In the genomic region with DNA sequence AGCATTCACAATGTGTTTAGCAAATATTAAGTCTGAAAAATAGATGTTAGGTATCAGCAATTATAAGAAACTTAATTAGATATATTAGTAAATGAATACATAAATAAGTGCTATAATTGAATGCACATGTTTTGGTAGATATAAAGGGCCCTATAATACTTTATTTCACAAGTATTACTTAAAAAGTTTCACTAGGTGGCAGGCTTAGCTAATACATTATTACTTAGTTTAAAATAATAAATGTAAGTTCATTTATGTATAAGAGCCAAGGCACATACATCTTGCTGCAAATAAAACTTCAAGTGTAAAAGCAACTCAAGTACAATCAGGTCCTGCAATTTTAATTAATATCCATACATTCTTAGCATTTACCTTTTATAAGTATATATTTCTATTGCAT, we compare ENCODE assay signal across 16 mouse cellular contexts.
DNase-seq lines count a peak whose midpoint lies in the region; ATAC-seq and TF ChIP-seq lines count a peak whose summit lies in the region.
"Had no signal": no experiment of that assay in that cellular context is flagged by ENCODE, and none has a peak within 500 bp of the region (broad histone marks: within the 10 kb centered on the region; RNA-seq: fewer than 3 reads in every experiment).

No protein-coding gene starts in this region.

- dilution Hi-C loops in CH12.LX (cut with MboI; ENCODE audit: extremely low pct_ligation_motif_present, extremely low pct_unique_long_range_greater_than_20kb, low sequenced_read_pairs): no loop called here

- H3K9ac ChIP-seq in embryonic facial prominence, embryonic 11.5 days (replicated peaks; ENCODE audit: low read length): no peak overlapping the region
- H3K9ac ChIP-seq in limb, embryonic 14.5 days (ENCODE audit: low read depth, low read length, severe bottlenecking): no peak overlapping the region
- H3K9ac ChIP-seq in CH12.LX (ENCODE audit: insufficient read depth, low read depth): no peak overlapping the region
- H3K9ac ChIP-seq in forebrain, embryonic 16.5 days (replicated peaks; ENCODE audit: low read depth, low read length): no peak overlapping the region
- H3K9ac ChIP-seq: embryonic facial prominence, embryonic 15.5 days; liver, embryonic 15.5 days had no signal

- peak; percentile 39 for DNase-seq in embryonic facial prominence, embryonic 11.5 days (ENCODE audit: low spot score)
- DNase-seq in embryonic facial prominence, embryonic 10.5 days (ENCODE audit: low spot score): no peak
- DNase-seq in limb, embryonic 14.5 days (ENCODE audit: low spot score): peak; percentile 65
- DNase-seq in limb, embryonic 10.5 days (ENCODE audit: low spot score): no peak
- DNase-seq in CH12.LX (ENCODE audit: extremely low read depth): no peak
- no peak for DNase-seq in cerebellum, adult 9-10 months
- DNase-seq: adrenal gland, postnatal 36 days; B cell, adult 2 months; cerebellum, postnatal 25 days; right cerebral cortex, postnatal 4 days had no signal

- no peak overlapping the region for H3K4me3 ChIP-seq in embryonic facial prominence, embryonic 11.5 days (ENCODE audit: low read depth, low read length)
- H3K4me3 ChIP-seq in embryonic facial prominence, embryonic 10.5 days: no peak overlapping the region
- no peak overlapping the region for H3K4me3 ChIP-seq in limb, embryonic 14.5 days (replicated peaks; ENCODE audit: low read length)
- no peak overlapping the region for H3K4me3 ChIP-seq in limb, embryonic 10.5 days
- no peak overlapping the region for H3K4me3 ChIP-seq in CH12.LX (replicated peaks in 1 of 3; ENCODE audit: low read depth in 2 of 3, low read length in 2 of 3, poor library complexity in 1 of 3)
- H3K4me3 ChIP-seq in forebrain, embryonic 16.5 days (replicated peaks; ENCODE audit: low read length): no peak overlapping the region
- H3K4me3 ChIP-seq: embryonic facial prominence, embryonic 15.5 days; liver, embryonic 15.5 days; myocyte had no signal

- H3K36me3 ChIP-seq in embryonic facial prominence, embryonic 11.5 days (replicated peaks; ENCODE audit: control insufficient read depth, insufficient read depth, low read depth, low read length): no peaks in the 10 kb centered on the region
- H3K36me3 ChIP-seq in embryonic facial prominence, embryonic 10.5 days (replicated peaks): no peaks in the 10 kb centered on the region
- no peaks in the 10 kb centered on the region for H3K36me3 ChIP-seq in limb, embryonic 14.5 days (ENCODE audit: control insufficient read depth, insufficient read depth, low read length)
- H3K36me3 ChIP-seq in limb, embryonic 10.5 days: no peaks in the 10 kb centered on the region
- H3K36me3 ChIP-seq in CH12.LX (replicated peaks in 1 of 2; ENCODE audit: control insufficient read depth in 1 of 2, insufficient read depth in 1 of 2, low read length in 1 of 2): no peaks in the 10 kb centered on the region
- no peaks in the 10 kb centered on the region for H3K36me3 ChIP-seq in forebrain, embryonic 16.5 days (ENCODE audit: control insufficient read depth, insufficient read depth)
- H3K36me3 ChIP-seq: embryonic facial prominence, embryonic 15.5 days; liver, embryonic 15.5 days had no signal

- H3K4me1 ChIP-seq in embryonic facial prominence, embryonic 11.5 days (ENCODE audit: control insufficient read depth, insufficient read depth, low read length): no peaks in the 10 kb centered on the region
- no peaks in the 10 kb centered on the region for H3K4me1 ChIP-seq in embryonic facial prominence, embryonic 10.5 days
- no peaks in the 10 kb centered on the region for H3K4me1 ChIP-seq in limb, embryonic 14.5 days (ENCODE audit: control insufficient read depth, insufficient read depth, low read length)
- H3K4me1 ChIP-seq in limb, embryonic 10.5 days: no peaks in the 10 kb centered on the region
- H3K4me1 ChIP-seq in CH12.LX (ENCODE audit: control insufficient read depth in 1 of 2, insufficient read depth in 2 of 2): no peaks in the 10 kb centered on the region
- no peaks in the 10 kb centered on the region for H3K4me1 ChIP-seq in forebrain, embryonic 16.5 days (replicated peaks; ENCODE audit: control insufficient read depth, insufficient read depth, low read length)
- H3K4me1 ChIP-seq: embryonic facial prominence, embryonic 15.5 days; liver, embryonic 15.5 days had no signal

- no peak overlapping the region for H3K27ac ChIP-seq in embryonic facial prominence, embryonic 11.5 days (replicated peaks; ENCODE audit: low read depth, low read length)
- H3K27ac ChIP-seq in embryonic facial prominence, embryonic 10.5 days (replicated peaks): no peak overlapping the region
- H3K27ac ChIP-seq in limb, embryonic 14.5 days (replicated peaks; ENCODE audit: low read depth, low read length): no peak overlapping the region
- no peak overlapping the region for H3K27ac ChIP-seq in limb, embryonic 10.5 days
- no peak overlapping the region for H3K27ac ChIP-seq in CH12.LX (ENCODE audit: insufficient read depth, low read depth)
- H3K27ac ChIP-seq in forebrain, embryonic 16.5 days (ENCODE audit: low read length): no peak overlapping the region
- H3K27ac ChIP-seq: embryonic facial prominence, embryonic 15.5 days; liver, embryonic 15.5 days; macrophage had no signal

- peak; percentile 3; the same call in 1 of the 2 replicates for TF ChIP-seq RAD21 in CH12.LX (IDR thresholded peaks at IDR 0.05; ENCODE audit: low read depth, low read length)

- no peak for TF ChIP-seq POLR2A in limb, embryonic 14.5 days (IDR thresholded peaks at IDR 0.05; ENCODE audit: borderline replicate concordance, extremely low read depth, insufficient read depth, insufficient read length)
- TF ChIP-seq POLR2A in CH12.LX (IDR thresholded peaks at IDR 0.05; ENCODE audit: low read depth, low read length): no peak

- no peak for ATAC-seq in embryonic facial prominence, embryonic 11.5 days (replicated peaks; ENCODE audit: insufficient number of reproducible peaks, low FRiP score, low TSS enrichment, low read depth)
- ATAC-seq in limb, embryonic 14.5 days (ENCODE audit: low FRiP score, low read depth): no peak
- peak; percentile 58; the same call in 1 of the 2 replicates for ATAC-seq in forebrain, embryonic 16.5 days
- no peak for ATAC-seq in erythroid progenitor cell, adult 5-6 weeks (replicated peaks; ENCODE audit: low FRiP score, poor library complexity, severe bottlenecking)

- no peaks in the 10 kb centered on the region for H3K79me2 ChIP-seq in CH12.LX (replicated peaks; ENCODE audit: control insufficient read depth, extremely low read depth, insufficient read depth, poor library complexity, severe bottlenecking)

- in situ Hi-C loops in CH12.LX (cut with MboI; ENCODE audit: low pct_ligation_motif_present, low pct_unique_long_range_greater_than_20kb, low sequenced_read_pairs): loop anchor here (25.0 kb wide), 1 partner anchor 386 kb away; no protein-coding TSS in a partner anchor

- no peak for TF ChIP-seq EP300 in CH12.LX (IDR thresholded peaks at IDR 0.05; ENCODE audit: low read length)

- H3K27me3 ChIP-seq in embryonic facial prominence, embryonic 11.5 days (ENCODE audit: control insufficient read depth, insufficient read depth, low read length): no peaks in the 10 kb centered on the region
- no peaks in the 10 kb centered on the region for H3K27me3 ChIP-seq in embryonic facial prominence, embryonic 10.5 days (replicated peaks; ENCODE audit: low read depth, poor library complexity, severe bottlenecking)
- H3K27me3 ChIP-seq in limb, embryonic 14.5 days (ENCODE audit: control insufficient read depth, insufficient read depth, low read length): no peaks in the 10 kb centered on the region
- H3K27me3 ChIP-seq in limb, embryonic 10.5 days (ENCODE audit: low read depth, poor library complexity, severe bottlenecking): no peaks in the 10 kb centered on the region
- H3K27me3 ChIP-seq in CH12.LX (replicated peaks): no peaks in the 10 kb centered on the region
- H3K27me3 ChIP-seq in forebrain, embryonic 16.5 days (replicated peaks; ENCODE audit: control insufficient read depth, insufficient read depth, low read length): no peaks in the 10 kb centered on the region
- H3K27me3 ChIP-seq: embryonic facial prominence, embryonic 15.5 days; liver, embryonic 15.5 days had no signal

- no peak overlapping the region for H3K4me2 ChIP-seq in embryonic facial prominence, embryonic 11.5 days (ENCODE audit: low read depth, low read length)
- H3K4me2 ChIP-seq in limb, embryonic 14.5 days (replicated peaks; ENCODE audit: low read depth, low read length, severe bottlenecking): no peak overlapping the region
- H3K4me2 ChIP-seq in CH12.LX (ENCODE audit: insufficient read depth, low read depth, poor library complexity, severe bottlenecking): no peak overlapping the region
- H3K4me2 ChIP-seq in forebrain, embryonic 16.5 days (ENCODE audit: low read length): no peak overlapping the region
- H3K4me2 ChIP-seq: embryonic facial prominence, embryonic 15.5 days; liver, embryonic 15.5 days had no signal

- TF ChIP-seq CTCF in CH12.LX (conservative IDR thresholded peaks at IDR 0.05 in 1 of 2, IDR thresholded peaks at IDR 0.05 in 1 of 2; ENCODE audit: low read depth in 2 of 2, low read length in 2 of 2): no peak

- H3K9me3 ChIP-seq in embryonic facial prominence, embryonic 11.5 days (replicated peaks; ENCODE audit: control insufficient read depth, low read length): no peaks in the 10 kb centered on the region
- H3K9me3 ChIP-seq in embryonic facial prominence, embryonic 10.5 days: no peaks in the 10 kb centered on the region
- no peaks in the 10 kb centered on the region for H3K9me3 ChIP-seq in limb, embryonic 14.5 days (ENCODE audit: control insufficient read depth, low read length)
- no peaks in the 10 kb centered on the region for H3K9me3 ChIP-seq in limb, embryonic 10.5 days (replicated peaks)
- peaks cover 5% of the 10 kb centered on the region for H3K9me3 ChIP-seq in CH12.LX (replicated peaks; ENCODE audit: low read length)
- 0 out of 2 replicates have a peak, but pooled peaks cover 2% of the 10 kb centered on the region for H3K9me3 ChIP-seq in forebrain, embryonic 16.5 days (ENCODE audit: control insufficient read depth, low read length)
- H3K9me3 ChIP-seq: embryonic facial prominence, embryonic 15.5 days; liver, embryonic 15.5 days had no signal

TF ChIP-seq in CH12.LX, 34 proteins besides CTCF, POLR2A, EP300 and RAD21 (continues in another document):
- TF ChIP-seq ZC3H11A (IDR thresholded peaks at IDR 0.05; ENCODE audit: low read depth, low read length) (no peak), KAT2A (IDR thresholded peaks at IDR 0.05; ENCODE audit: insufficient replicate concordance, low read length) (no peak), ELF1 (IDR thresholded peaks at IDR 0.05; ENCODE audit: low read depth, low read length) (no peak), USF2 (conservative IDR thresholded peaks at IDR 0.05; ENCODE audit: low read depth, low read length) (no peak), ZMIZ1 (IDR thresholded peaks at IDR 0.05; ENCODE audit: low read depth, low read length) (no peak), TCF12 (IDR thresholded peaks at IDR 0.05; ENCODE audit: low read depth, low read length) (no peak), TBP (conservative IDR thresholded peaks at IDR 0.05; ENCODE audit: low read depth, low read length) (no peak), E2F4 (IDR thresholded peaks at IDR 0.05; ENCODE audit: insufficient replicate concordance, low read depth, low read length) (no peak), USF1 (IDR thresholded peaks at IDR 0.05; ENCODE audit: low read depth, low read length) (no peak), MAZ (IDR thresholded peaks at IDR 0.05; ENCODE audit: low read depth, low read length) (no peak), BHLHE40 (IDR thresholded peaks at IDR 0.05; ENCODE audit: low read depth, low read length) (no peak)

Comparison
In these comparisons a context has a peak if more than half of its experiments do, and no peak if none do; other contexts are left out.
1. DNase-seq: peak in embryonic facial prominence, embryonic 11.5 days (single experiment) and limb, embryonic 14.5 days (single experiment); none in embryonic facial prominence, embryonic 10.5 days (single experiment), limb, embryonic 10.5 days (single experiment), CH12.LX (single experiment) and cerebellum, adult 9-10 months (single experiment).